32 mouse cellular contexts compared by ENCODE assay signal in genomic region chr5:144049881-144050280, GRCm38 (mm10). TPM values are rescaled to one million over a fixed set of nuclear protein-coding genes. Genes with fewer than 3 reads are reported as not detected.
DNase-seq lines count a peak whose midpoint lies in the region; TF ChIP-seq lines count a peak whose summit lies in the region.
"Had no signal": no experiment of that assay in that cellular context is flagged by ENCODE, and none has a peak within 500 bp of the region (broad histone marks: within the 10 kb centered on the region; RNA-seq: fewer than 3 reads in every experiment).

No protein-coding gene starts in this region.

- H3K4me3 ChIP-seq in left cerebral cortex, adult 2 months: no peak overlapping the region
- no peak overlapping the region for H3K4me3 ChIP-seq in cortical plate, adult 2 months (ENCODE audit: insufficient read depth, low read length)
- H3K4me3 ChIP-seq: embryonic facial prominence, embryonic 13.5 days; embryonic facial prominence, embryonic 15.5 days; erythroblast, embryonic 14.5 days; forebrain, embryonic 10.5 days; forebrain, embryonic 12.5 days had no signal

- TF ChIP-seq CTCF in left cerebral cortex, adult 2 months (IDR thresholded peaks at IDR 0.05): no peak
- TF ChIP-seq CTCF in cortical plate, adult 2 months (IDR thresholded peaks at IDR 0.05; ENCODE audit: extremely low read depth, insufficient read depth, low read length): no peak

- no peak for TF ChIP-seq POLR2A in cortical plate, adult 2 months (IDR thresholded peaks at IDR 0.05; ENCODE audit: extremely low read depth, insufficient read depth, low read length)

- H3K27ac ChIP-seq in left cerebral cortex, adult 2 months: peak overlapping the region; percentile 71; the same call in 1 of the 2 replicates
- H3K27ac ChIP-seq in cortical plate, adult 2 months (ENCODE audit: insufficient read depth, low read length): peak overlapping the region; percentile 73; the same call in 1 of the 2 replicates
- H3K27ac ChIP-seq: embryonic facial prominence, embryonic 13.5 days; embryonic facial prominence, embryonic 15.5 days; forebrain, embryonic 10.5 days; forebrain, embryonic 12.5 days had no signal

- DNase-seq in left cerebral cortex, adult 2 months (ENCODE audit: extremely low spot score in 1 of 2, low spot score in 2 of 2): no peak
- no peak for DNase-seq in left cerebral cortex, adult 9 months (ENCODE audit: low spot score in 2 of 2)
- peak; percentile 69 for DNase-seq in brain, adult 2 months (ENCODE audit: low read depth, low spot score)
- peak; percentile 67 for DNase-seq in telencephalon, adult 2 months (ENCODE audit: low read depth, low spot score)
- no peak for DNase-seq in heart, adult 18-20 months
- no peak for DNase-seq in B cell, adult 2 months
- DNase-seq: adrenal gland, adult 8-10 months; adrenal gland, postnatal 14 days; adrenal gland, postnatal 36 days; cerebellum, adult 11 months; cerebellum, adult 18-20 months; cerebellum, adult 8-10 months; cerebellum, adult 9-11 months; cerebellum, postnatal 14 days; cerebellum, postnatal 36 days had no signal

- peaks cover 1% of the 10 kb centered on the region for H3K4me1 ChIP-seq in cortical plate, adult 2 months (ENCODE audit: control insufficient read depth, insufficient read depth, low read length)
- H3K4me1 ChIP-seq: embryonic facial prominence, embryonic 13.5 days; embryonic facial prominence, embryonic 15.5 days; forebrain, embryonic 12.5 days had no signal

- intact Hi-C loops in left cerebral cortex, adult 2 months (cut with DNase I): loop anchor here (1.0 kb wide), 1 partner anchor 32 kb away; no protein-coding TSS in a partner anchor

RNA-seq across cellular contexts. Expression of gene Ocm, which starts 23.4 kb away (rescaled TPM):
- 1 to 10 TPM; 1.1 to 2.2 TPM for total RNA-seq in left cerebral cortex, adult 2 months (2021)
- 1.8 TPM in 2 replicates for polyA plus RNA-seq in cortical plate, adult 2 months (2012; rRNA removed)
- not detected for total RNA-seq in heart, adult 18-20 months (2021)
- total RNA-seq: adrenal gland, adult 18-20 months; adrenal gland, adult 8-10 months; adrenal gland, postnatal 14 days; adrenal gland, postnatal 36 days; CH12.LX; common myeloid progenitor, adult 5-6 weeks; G1E had no signal
- polyA plus RNA-seq: activated CD4-positive, CD25-positive, alpha-beta regulatory T cell, adult 4 months; brain, embryonic 14.5 days; CD4-positive, CD25-positive, alpha-beta regulatory T cell, adult 4 months; embryonic facial prominence, embryonic 11.5 days; embryonic facial prominence, embryonic 13.5 days; erythroblast, embryonic 14.5 days; forebrain, embryonic 10.5 days; forebrain, embryonic 12.5 days; forebrain, embryonic 14.5 days; forebrain, embryonic 16.5 days; G1E; Patski had no signal

RNA-seq across cellular contexts. Expression of gene Ccz1, which starts 35.2 kb away (rescaled TPM):
- total RNA-seq in left cerebral cortex, adult 2 months (2021): 10 to 100 TPM; 40.9 to 43.0 TPM
- polyA plus RNA-seq in cortical plate, adult 2 months (2012; rRNA removed): 36.2 and 37.4 TPM in 2 replicates
- 10 to 100 TPM; 25.1 to 28.1 TPM for total RNA-seq in heart, adult 18-20 months (2021)

RNA-seq across cellular contexts. Expression of gene Lmtk2, which starts 50.4 kb away (rescaled TPM):
- 100 to 1,000 TPM; 171 to 173 TPM for total RNA-seq in left cerebral cortex, adult 2 months (2021)
- polyA plus RNA-seq in cortical plate, adult 2 months (2012; rRNA removed): 68.2 and 69.3 TPM in 2 replicates
- total RNA-seq in heart, adult 18-20 months (2021): 10 to 100 TPM; 29.7 to 31.3 TPM

Comparison
In these comparisons a context has a peak if more than half of its experiments do, and no peak if none do; other contexts are left out.
1. DNase-seq: peak in brain, adult 2 months (single experiment) and telencephalon, adult 2 months (single experiment); none in left cerebral cortex, adult 2 months (0 of 2), left cerebral cortex, adult 9 months (0 of 2), heart, adult 18-20 months (0 of 2) and B cell, adult 2 months (0 of 2).
2. RNA of gene Lmtk2, which starts 50.4 kb away (total RNA-seq): 171 to 173 TPM in left cerebral cortex, adult 2 months; 29.7 to 31.3 TPM in heart, adult 18-20 months; every median in the first group is over 4 times any median in the second.